Mouse (Mus musculus) stomach, embryonic 15.5 days (tissue): ENCODE measurements around the gene Hdac4. TPM values are rescaled to one million over a fixed set of nuclear protein-coding genes. Genes with fewer than 3 reads are reported as not detected.

ENCODE experiments used
- ATAC-seq: fragments of 200-750 bp; cut with Nextera tagmentation; 2 replicates; pipeline ENCODE4 v1.8.0; 2017; ENCODE audit warnings: low read depth, moderate number of reproducible peaks, moderate TSS enrichment; ENCODE audit not compliant: insufficient read depth, low FRiP score
- H3K27ac ChIP-seq: fragments of 300-500 bp; sonication (generic); 2 replicates; pipeline ENCODE4 v1.5.1; 2015; ENCODE audit warnings: mild to moderate bottlenecking, inconsistent platforms
- H3K27me3 ChIP-seq: fragments of 300-500 bp; sonication (generic); replicated peaks from 2 replicates; pipeline ENCODE4 v1.6.1; 2015; ENCODE audit warnings: inconsistent platforms
- H3K36me3 ChIP-seq: fragments of 300-500 bp; sonication (generic); 2 replicates; pipeline ENCODE4 v1.6.1; 2015; ENCODE audit warnings: inconsistent platforms
- H3K4me1 ChIP-seq: fragments of 300-500 bp; sonication (generic); 2 replicates; pipeline ENCODE4 v1.6.1; 2015; ENCODE audit warnings: inconsistent platforms
- H3K4me2 ChIP-seq: fragments of 300-500 bp; sonication (generic); 2 replicates; pipeline ENCODE4 v1.6.1; 2015; ENCODE audit warnings: mild to moderate bottlenecking, inconsistent platforms
- H3K4me3 ChIP-seq: fragments of 300-500 bp; sonication (generic); replicated peaks from 2 replicates; pipeline ENCODE4 v1.5.1; 2015; ENCODE audit warnings: inconsistent platforms
- H3K9ac ChIP-seq: fragments of 300-500 bp; sonication (generic); 2 replicates; pipeline ENCODE4 v1.6.1; 2015; ENCODE audit warnings: inconsistent platforms
- H3K9me3 ChIP-seq: fragments of 300-500 bp; sonication (generic); 2 replicates; pipeline ENCODE4 v1.6.1; 2016; ENCODE audit warnings: inconsistent platforms
- WGBS: fragments of 180-500 bp; shearing (Covaris S2); methylation state at CpG from one replicate; pipeline ENCODE4 v1.1.7; 2015; 5-methylcytosine and 5-hydroxymethylcytosine counted together
- polyA plus RNA-seq: library from polyadenylated mRNA; unstranded; fragments of >200 nt; fragmentation: Nextera tagmentation; extraction: Ambion mirVana; gene quantifications from 2 replicates; pipeline ENCODE4 v1.2.1, GENCODE M21; 2015

The Hdac4 gene
- polyA plus RNA-seq, 1 experiment from 2014 or later, result 18.2 TPM

DNA sequence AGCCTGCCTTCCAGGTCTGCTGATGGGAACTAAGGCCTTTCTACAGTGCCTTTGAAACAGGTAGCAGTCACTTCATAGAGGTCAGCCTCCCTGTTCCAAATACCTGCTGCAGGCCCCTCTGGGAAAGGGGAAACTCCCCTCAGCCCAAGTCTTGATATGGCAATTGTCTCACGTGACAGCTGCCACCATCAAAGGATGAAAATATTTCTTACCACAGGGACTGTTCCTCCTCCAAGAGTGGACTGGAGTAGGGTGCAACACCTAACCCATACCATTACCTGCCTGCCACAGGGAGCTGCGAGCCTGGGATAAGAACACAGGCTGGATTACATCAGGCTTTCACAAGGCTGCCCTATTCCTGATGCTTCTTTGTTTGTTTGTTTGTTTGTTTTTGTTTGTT, 88.0 kb downstream of the Hdac4 start:
- Histone ChIP-seq H3K4me1 (peaks cover 10% of the 10 kb centered on the region; the same call in 1 of the 2 replicates), H3K27ac (no peak overlapping the region), H3K9ac (no peak overlapping the region), H3K36me3 (no peaks in the 10 kb centered on the region), H3K4me2 (no peak overlapping the region), H3K9me3 (no peaks in the 10 kb centered on the region), H3K4me3 (no peak overlapping the region), H3K27me3 (no peaks in the 10 kb centered on the region)
- no peak for ATAC-seq
- WGBS, result 78% methylated on average over 2 of the region's 2 CpGs

DNA sequence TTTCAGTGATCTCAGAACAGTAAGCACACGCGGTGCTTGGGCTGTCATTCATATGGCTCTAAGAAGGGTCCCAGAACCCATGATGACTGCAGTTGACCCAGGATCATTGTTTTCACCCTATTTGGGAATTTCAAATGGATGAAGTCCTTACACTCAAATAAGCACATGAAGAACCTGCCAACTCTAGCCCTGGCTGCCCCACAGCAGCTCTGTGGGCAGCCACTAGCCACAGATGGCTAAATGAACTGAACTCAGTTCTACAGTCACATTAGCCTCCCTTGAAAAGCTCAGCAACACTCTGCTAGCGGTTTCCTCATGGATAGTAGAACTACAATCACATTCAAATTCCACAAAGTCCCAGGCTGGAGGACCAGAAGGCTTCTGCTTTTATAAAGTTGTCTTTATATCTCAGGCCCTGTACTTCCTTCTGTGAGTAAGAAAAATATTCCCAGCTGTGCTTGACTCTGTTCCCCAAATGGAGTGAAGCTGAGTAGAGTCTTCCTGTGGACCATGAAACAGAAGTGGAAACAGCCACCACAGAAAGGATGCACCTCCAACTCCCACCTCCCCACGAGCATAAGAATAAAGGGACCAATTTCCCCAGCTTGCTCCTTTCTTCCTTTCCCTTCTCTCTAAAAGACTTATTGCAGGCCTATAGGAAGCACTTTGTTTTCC, 88.9 kb downstream of the Hdac4 start:
- H3K4me2 ChIP-seq, result no peak overlapping the region
- H3K9me3 ChIP-seq, result no peaks in the 10 kb centered on the region
- ATAC-seq, result no peak
- no peak overlapping the region for H3K9ac ChIP-seq
- H3K36me3 ChIP-seq, result no peaks in the 10 kb centered on the region
- 88% methylated on average over 4 of the region's 4 CpGs for WGBS
- H3K4me1 ChIP-seq, result peaks cover 4% of the 10 kb centered on the region; the same call in 1 of the 2 replicates
- H3K4me3 ChIP-seq, result no peak overlapping the region
- H3K27me3 ChIP-seq, result no peaks in the 10 kb centered on the region
- H3K27ac ChIP-seq, result no peak overlapping the region

DNA sequence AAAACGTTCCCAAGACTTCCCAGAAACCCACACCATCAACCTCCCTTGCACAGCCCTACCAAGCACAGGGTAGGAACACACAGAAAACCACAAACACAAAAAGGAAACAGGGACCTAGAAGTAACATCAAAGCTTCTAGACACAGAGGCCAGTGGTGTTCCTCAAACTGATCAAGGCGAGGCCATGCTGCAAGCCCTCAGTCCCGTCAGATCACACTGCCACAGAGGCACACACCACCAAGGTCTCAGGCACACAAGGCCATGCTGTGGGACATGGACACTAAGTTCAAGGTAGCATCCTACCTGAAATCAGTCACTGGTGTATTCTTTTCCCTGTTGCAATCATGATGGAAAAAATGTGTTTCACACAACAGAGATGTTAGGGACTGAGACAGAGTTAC, 90.8 kb downstream of the Hdac4 start:
- H3K4me3 ChIP-seq, result no peak overlapping the region
- no peak for ATAC-seq
- H3K9ac ChIP-seq, result no peak overlapping the region
- no peaks in the 10 kb centered on the region for H3K27me3 ChIP-seq
- 0 out of 2 replicates have a peak, but pooled peaks cover 8% of the 10 kb centered on the region for H3K4me1 ChIP-seq
- WGBS, result 78% methylated on average over 3 of the region's 3 CpGs
- H3K4me2 ChIP-seq, result no peak overlapping the region
- no peaks in the 10 kb centered on the region for H3K9me3 ChIP-seq
- no peaks in the 10 kb centered on the region for H3K36me3 ChIP-seq
- no peak overlapping the region for H3K27ac ChIP-seq

DNA sequence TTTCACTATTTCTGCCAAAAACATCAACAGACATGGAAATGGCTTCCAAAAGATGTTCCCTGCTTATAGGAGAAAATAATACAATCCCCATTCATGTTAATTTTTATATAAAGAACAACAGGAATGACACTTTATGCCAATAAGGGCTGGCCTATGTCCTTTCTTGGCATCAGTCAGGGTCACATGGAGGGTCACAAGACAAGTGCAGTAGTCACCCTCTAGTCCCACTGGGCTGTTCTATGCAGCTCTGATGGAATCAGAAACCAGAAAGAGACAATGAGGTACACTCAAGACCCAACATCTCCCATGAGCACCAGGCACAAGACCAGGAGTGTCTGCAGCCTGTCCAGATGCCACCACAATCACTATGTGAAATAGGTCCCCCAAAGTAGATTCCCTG, 91.5 kb downstream of the Hdac4 start:
- no peaks in the 10 kb centered on the region for H3K9me3 ChIP-seq
- no peak overlapping the region for H3K4me3 ChIP-seq
- H3K4me2 ChIP-seq, result no peak overlapping the region
- H3K36me3 ChIP-seq, result no peaks in the 10 kb centered on the region
- no peak overlapping the region for H3K27ac ChIP-seq
- ATAC-seq, result no peak
- 0 out of 2 replicates have a peak, but pooled peaks cover 13% of the 10 kb centered on the region for H3K4me1 ChIP-seq
- H3K9ac ChIP-seq, result no peak overlapping the region
- no peaks in the 10 kb centered on the region for H3K27me3 ChIP-seq

DNA sequence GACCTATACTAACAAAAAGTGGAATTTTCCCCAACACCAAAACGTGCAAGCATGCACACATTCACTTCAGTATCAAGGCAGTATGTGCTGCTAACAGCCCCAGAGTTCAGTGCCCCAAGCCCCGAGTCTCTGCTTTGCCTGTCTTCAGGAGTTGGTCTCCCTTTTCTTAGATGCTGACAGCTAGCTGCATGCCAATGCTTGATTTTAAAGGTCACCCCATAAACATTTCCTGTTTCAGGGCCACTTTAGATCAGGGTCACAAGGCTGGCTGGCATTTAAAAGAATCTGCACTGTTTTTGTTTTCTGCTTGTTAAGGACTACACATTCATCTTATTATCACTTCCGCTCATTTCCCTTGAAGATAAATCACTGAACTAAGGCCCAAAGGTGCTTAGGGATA, 92.1 kb downstream of the Hdac4 start:
- Histone ChIP-seq H3K4me2 (no peak overlapping the region), H3K27ac (no peak overlapping the region), H3K27me3 (no peaks in the 10 kb centered on the region), H3K4me3 (no peak overlapping the region), H3K9me3 (no peaks in the 10 kb centered on the region), H3K36me3 (no peaks in the 10 kb centered on the region), H3K4me1 (0 out of 2 replicates have a peak, but pooled peaks cover 13% of the 10 kb centered on the region), H3K9ac (no peak overlapping the region)
- 67% methylated on average over 3 of the region's 3 CpGs for WGBS
- no peak for ATAC-seq

DNA sequence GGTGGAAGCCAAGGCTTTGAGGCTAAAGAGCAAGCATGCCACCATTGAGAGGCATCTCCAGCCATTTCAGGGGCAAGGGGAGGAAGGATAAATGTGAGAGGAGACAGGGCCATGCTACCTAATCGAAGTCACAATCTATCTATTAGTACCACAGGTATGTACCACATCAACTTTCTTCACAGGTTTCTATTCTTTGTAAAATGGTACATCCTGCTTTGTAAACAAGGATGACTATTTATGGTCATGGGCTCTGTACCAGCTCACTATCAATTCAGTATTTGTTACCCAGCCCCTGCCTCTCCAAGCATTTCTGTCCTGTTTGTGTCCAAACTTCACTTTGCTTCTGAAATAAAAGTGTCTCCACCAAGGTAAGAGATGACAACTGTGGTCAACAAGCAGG, 92.7 kb downstream of the Hdac4 start:
- H3K27me3 ChIP-seq, result no peaks in the 10 kb centered on the region
- H3K27ac ChIP-seq, result no peak overlapping the region
- no peaks in the 10 kb centered on the region for H3K9me3 ChIP-seq
- no peak overlapping the region for H3K4me2 ChIP-seq
- no peak overlapping the region for H3K9ac ChIP-seq
- 83% methylated on average over 1 of the region's 1 CpGs for WGBS
- ATAC-seq, result no peak
- H3K4me3 ChIP-seq, result no peak overlapping the region
- no peaks in the 10 kb centered on the region for H3K36me3 ChIP-seq
- H3K4me1 ChIP-seq, result 0 out of 2 replicates have a peak, but pooled peaks cover 13% of the 10 kb centered on the region

DNA sequence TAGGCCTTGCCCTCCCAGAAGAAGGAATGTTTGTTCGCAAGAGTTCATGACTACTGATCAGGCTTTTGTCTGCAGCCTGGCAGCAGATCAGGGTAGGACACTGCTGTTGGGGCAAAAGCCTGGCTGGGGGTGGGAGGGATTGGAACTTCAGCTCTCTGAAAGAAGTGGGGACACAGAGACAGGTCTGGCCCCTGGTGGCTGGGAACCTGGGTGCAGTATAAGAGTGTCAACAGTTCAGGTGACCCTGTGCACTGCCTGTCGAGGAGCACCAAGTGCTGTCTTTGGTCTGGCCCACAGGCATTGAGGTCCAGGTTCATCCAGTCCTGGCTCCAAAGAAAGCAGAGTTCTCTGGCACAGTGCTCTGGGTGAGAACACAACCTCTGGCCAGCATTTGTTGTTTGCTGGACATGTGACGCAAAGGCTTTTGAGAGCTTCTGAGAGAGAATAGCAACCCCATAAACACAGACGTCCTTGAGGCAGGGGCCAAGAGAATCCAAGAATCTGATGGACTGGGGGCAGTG, 95.1 kb downstream of the Hdac4 start:
- no peak for ATAC-seq
- Histone ChIP-seq H3K4me1 (0 out of 2 replicates have a peak, but pooled peaks cover 9% of the 10 kb centered on the region), H3K36me3 (no peaks in the 10 kb centered on the region), H3K9me3 (no peaks in the 10 kb centered on the region), H3K27ac (no peak overlapping the region), H3K4me3 (no peak overlapping the region), H3K27me3 (no peaks in the 10 kb centered on the region), H3K9ac (no peak overlapping the region), H3K4me2 (no peak overlapping the region)
- WGBS, result 64% methylated on average over 4 of the region's 4 CpGs

DNA sequence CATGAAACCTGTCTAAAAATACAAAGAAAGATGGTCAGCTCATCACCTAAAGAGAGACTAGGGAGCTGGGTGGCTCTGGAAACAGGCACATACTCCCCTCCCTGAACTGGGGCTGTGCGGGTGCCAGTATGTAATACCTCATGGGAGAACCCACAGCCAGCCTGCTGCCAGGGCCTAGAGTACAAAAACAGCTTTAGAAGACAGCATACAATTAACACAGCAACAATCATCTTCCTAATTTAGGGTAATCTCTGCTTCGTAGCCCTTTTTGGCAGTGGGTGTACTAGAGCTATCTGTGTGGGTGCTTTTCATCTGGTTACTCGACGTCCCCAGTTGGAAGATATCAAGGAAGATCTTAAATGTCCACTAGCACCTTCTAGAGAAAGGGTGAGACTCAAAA, 95.5 kb downstream of the Hdac4 start:
- ATAC-seq, result no peak
- Histone ChIP-seq H3K36me3 (no peaks in the 10 kb centered on the region), H3K27ac (no peak overlapping the region), H3K4me2 (no peak overlapping the region), H3K9ac (no peak overlapping the region), H3K4me1 (0 out of 2 replicates have a peak, but pooled peaks cover 9% of the 10 kb centered on the region), H3K4me3 (no peak overlapping the region), H3K9me3 (no peaks in the 10 kb centered on the region), H3K27me3 (no peaks in the 10 kb centered on the region)
- 83% methylated on average over 4 of the region's 4 CpGs for WGBS

DNA sequence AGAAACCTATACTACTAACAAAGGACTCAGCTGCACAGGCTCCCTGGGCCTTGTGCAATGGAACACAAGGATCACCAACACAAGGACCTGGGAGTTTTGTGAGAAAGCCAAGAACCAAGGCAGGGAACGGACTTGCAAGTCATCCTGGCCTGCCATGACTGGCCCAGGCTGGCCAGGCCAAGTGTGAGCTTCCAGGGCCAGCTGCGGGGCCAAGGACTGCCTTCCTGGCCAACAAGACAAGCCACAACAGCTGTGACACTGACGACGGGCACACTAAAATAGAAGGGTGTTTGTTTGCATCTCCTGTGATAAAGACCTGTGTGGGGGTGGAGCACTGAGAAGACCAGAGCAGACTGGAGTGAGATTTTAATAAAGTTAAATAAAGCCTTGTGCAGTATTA, 96.0 kb downstream of the Hdac4 start:
- Histone ChIP-seq H3K4me2 (no peak overlapping the region), H3K4me1 (0 out of 2 replicates have a peak, but pooled peaks cover 9% of the 10 kb centered on the region), H3K36me3 (no peaks in the 10 kb centered on the region), H3K4me3 (no peak overlapping the region), H3K27ac (no peak overlapping the region), H3K9ac (no peak overlapping the region), H3K27me3 (no peaks in the 10 kb centered on the region), H3K9me3 (no peaks in the 10 kb centered on the region)
- no peak for ATAC-seq
- WGBS, result 46% methylated on average over 4 of the region's 4 CpGs

DNA sequence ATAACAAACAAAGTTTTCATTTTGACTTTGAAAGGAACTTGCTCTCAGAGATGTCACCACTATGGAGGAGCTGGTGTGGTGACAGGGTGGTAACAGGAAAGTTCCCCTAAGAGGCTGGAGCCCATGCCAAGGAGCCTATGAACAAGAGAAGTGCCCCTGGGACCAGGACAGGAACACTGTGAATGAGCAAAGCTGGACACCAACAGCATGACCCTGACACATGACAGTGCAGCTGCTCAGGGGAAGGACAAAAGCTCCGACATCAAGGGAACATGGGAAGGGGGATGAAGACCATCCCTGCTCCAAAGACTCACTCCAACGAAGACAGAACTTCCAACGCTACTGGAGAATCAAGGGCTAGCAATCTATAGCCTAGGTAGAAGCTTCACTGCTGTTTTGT, 97.0 kb downstream of the Hdac4 start:
- ATAC-seq, result no peak
- Histone ChIP-seq H3K4me1 (0 out of 2 replicates have a peak, but pooled peaks cover 9% of the 10 kb centered on the region), H3K27ac (no peak overlapping the region), H3K4me2 (no peak overlapping the region), H3K4me3 (no peak overlapping the region), H3K36me3 (no peaks in the 10 kb centered on the region), H3K9me3 (no peaks in the 10 kb centered on the region), H3K27me3 (no peaks in the 10 kb centered on the region), H3K9ac (no peak overlapping the region)
- 85% methylated on average over 3 of the region's 3 CpGs for WGBS

DNA sequence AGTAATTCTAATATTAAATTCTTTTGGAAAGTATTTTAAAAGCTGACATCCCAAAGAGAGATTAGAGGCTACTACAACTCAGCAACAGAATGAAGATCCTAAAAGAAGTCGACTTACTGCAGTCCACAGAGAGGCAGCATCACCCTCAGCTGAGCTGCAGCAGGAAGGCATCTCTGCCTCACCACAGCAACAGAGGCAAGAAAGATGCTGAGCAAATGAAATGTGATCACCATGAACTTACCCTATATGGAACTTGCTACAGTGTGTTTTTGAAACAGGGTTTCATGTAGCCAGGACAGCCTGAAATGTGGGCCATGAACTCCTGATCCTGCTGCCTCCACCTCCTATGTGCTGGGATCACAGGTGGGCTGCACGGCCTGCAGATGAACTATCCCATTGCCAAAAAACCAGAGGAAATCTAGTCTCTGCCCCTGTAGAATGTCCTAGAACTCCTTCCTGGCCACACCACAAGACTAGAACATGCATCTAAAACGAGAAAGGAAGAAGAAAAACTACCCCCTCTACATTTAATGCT, 98.4 kb downstream of the Hdac4 start:
- H3K9me3 ChIP-seq, result no peaks in the 10 kb centered on the region
- no peaks in the 10 kb centered on the region for H3K36me3 ChIP-seq
- H3K9ac ChIP-seq, result no peak overlapping the region
- no peak overlapping the region for H3K27ac ChIP-seq
- 70% methylated on average over 3 of the region's 3 CpGs for WGBS
- no peak overlapping the region for H3K4me3 ChIP-seq
- no peak for ATAC-seq
- 0 out of 2 replicates have a peak, but pooled peaks cover 9% of the 10 kb centered on the region for H3K4me1 ChIP-seq
- H3K27me3 ChIP-seq, result no peaks in the 10 kb centered on the region
- H3K4me2 ChIP-seq, result no peak overlapping the region

DNA sequence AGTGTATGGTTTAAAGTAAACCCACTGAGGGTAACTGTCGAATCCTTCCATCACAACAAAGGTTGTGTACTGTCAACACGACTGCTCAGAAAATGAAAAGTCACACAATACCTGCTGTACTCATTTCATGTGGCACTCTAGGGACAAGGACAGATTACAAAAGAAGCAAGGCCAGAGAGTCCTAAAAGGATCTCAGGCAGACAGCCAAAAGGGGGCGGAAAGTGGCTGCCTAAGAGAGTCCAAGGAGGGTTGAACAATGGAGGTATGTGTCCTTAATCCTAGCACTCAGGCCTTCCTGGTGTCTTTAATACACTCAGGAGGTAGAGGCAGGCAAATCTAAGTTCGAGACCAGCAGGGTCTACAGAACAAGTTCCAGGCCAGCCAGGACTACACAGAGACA, 103.2 kb downstream of the Hdac4 start:
- H3K4me1 ChIP-seq, result no peaks in the 10 kb centered on the region
- no peak overlapping the region for H3K4me3 ChIP-seq
- 85% methylated on average over 4 of the region's 4 CpGs for WGBS
- H3K27me3 ChIP-seq, result no peaks in the 10 kb centered on the region
- H3K9ac ChIP-seq, result no peak overlapping the region
- H3K4me2 ChIP-seq, result no peak overlapping the region
- no peak for ATAC-seq
- no peaks in the 10 kb centered on the region for H3K9me3 ChIP-seq
- no peaks in the 10 kb centered on the region for H3K36me3 ChIP-seq
- no peak overlapping the region for H3K27ac ChIP-seq
